Mouse (Mus musculus) CD4-positive, CD25-positive, alpha-beta regulatory T cell, adult 2 months (primary cell): ENCODE data around the gene Hmgcr.
"Not testable (repeated sequence)": the region's sequence is repeated elsewhere in the genome, so short reads cannot be mapped to it uniquely, and the experiment has no call there.

ENCODE experiments used
- DNase-seq: peaks from one replicate; pipeline ENCODE4 v3.0.0-alpha.2; 2012; ENCODE audit warnings: low read depth, low spot score

Gene Hmgcr

GRCm38 (mm10) chr13:96671078-96671905, 556 bp upstream of the Hmgcr start:
- peak; percentile 56 for DNase-seq

GRCm38 (mm10) chr13:96670019-96670405, 724 bp downstream of the Hmgcr start:
- DNase-seq: no peak

GRCm38 (mm10) chr13:96664419-96664974, 6.2 kb downstream of the Hmgcr start:
- no peak for DNase-seq

GRCm38 (mm10) chr13:96663120-96663519, 7.6 kb downstream of the Hmgcr start:
- DNase-seq: not testable (repeated sequence)

- DNase-seq: no peak
Measured at GRCm38 (mm10) chr13:96660095-96660860, 10.5 kb downstream of the Hmgcr start.

- no peak for DNase-seq
Measured at GRCm38 (mm10) chr13:96658936-96659335, 11.8 kb downstream of the Hmgcr start.

- DNase-seq: no peak
Measured at GRCm38 (mm10) chr13:96656673-96657072, 14.1 kb downstream of the Hmgcr start.

GRCm38 (mm10) chr13:96653041-96653440, 17.7 kb downstream of the Hmgcr start:
- no peak for DNase-seq

- DNase-seq: no peak
Measured at GRCm38 (mm10) chr13:96645822-96646221, 24.9 kb downstream of the Hmgcr start.

- DNase-seq: no peak
Measured at GRCm38 (mm10) chr13:96644168-96644567, 26.6 kb downstream of the Hmgcr start.

- DNase-seq: no peak
Measured at GRCm38 (mm10) chr13:96630396-96630795, 40.3 kb downstream of the Hmgcr start.

GRCm38 (mm10) chr13:96620891-96621290, 49.8 kb downstream of the Hmgcr start:
- DNase-seq: no peak

GRCm38 (mm10) chr13:96614615-96615014, 56.1 kb downstream of the Hmgcr start:
- DNase-seq: no peak

- DNase-seq: no peak
Measured at GRCm38 (mm10) chr13:96604242-96604641, 66.5 kb downstream of the Hmgcr start.

- no peak for DNase-seq
Measured at GRCm38 (mm10) chr13:96599182-96599581, 71.6 kb downstream of the Hmgcr start.
